Mouse (Mus musculus) stomach, embryonic 14.5 days (tissue): Measurements from ENCODE around the gene Ppard. TPM values are rescaled to one million over a fixed set of nuclear protein-coding genes. Genes with fewer than 3 reads are reported as not detected.
"Not testable (repeated sequence)": the region's sequence is repeated elsewhere in the genome, so short reads cannot be mapped to it uniquely, and the experiment has no call there.

Experiments used
- ATAC-seq: fragments of 200-750 bp; cut with Nextera tagmentation; 2 replicates; pipeline ENCODE4 v1.8.0; 2017; ENCODE audit warnings: low read depth, moderate TSS enrichment; ENCODE audit not compliant: insufficient number of reproducible peaks, insufficient read depth, low FRiP score
- H3K27ac ChIP-seq: fragments of 300-500 bp; sonication (generic); 2 replicates; pipeline ENCODE4 v1.5.1; 2014; ENCODE audit warnings: mild to moderate bottlenecking, low read length, moderate library complexity, mixed read lengths
- H3K27me3 ChIP-seq: fragments of 300-500 bp; sonication (generic); 2 replicates; pipeline ENCODE4 v1.6.1; 2014; ENCODE audit warnings: low read length, control low read depth, mixed read lengths; ENCODE audit not compliant: control insufficient read depth, insufficient read depth
- H3K36me3 ChIP-seq: fragments of 300-500 bp; sonication (generic); 2 replicates; pipeline ENCODE4 v1.6.1; 2014; ENCODE audit warnings: mild to moderate bottlenecking, control low read depth, low read length, moderate library complexity, mixed read lengths; ENCODE audit not compliant: control insufficient read depth, insufficient read depth
- H3K4me1 ChIP-seq: fragments of 300-500 bp; sonication (generic); 2 replicates; pipeline ENCODE4 v1.6.1; 2014; ENCODE audit warnings: low read length, control low read depth, mixed read lengths; ENCODE audit not compliant: control insufficient read depth, insufficient read depth
- H3K4me2 ChIP-seq: fragments of 300-500 bp; sonication (generic); replicated peaks from 2 replicates; pipeline ENCODE4 v1.6.1; 2014; ENCODE audit warnings: low read depth, low read length, control low read depth
- H3K4me3 ChIP-seq: fragments of 300-500 bp; sonication (generic); 2 replicates; pipeline ENCODE4 v1.5.1; 2014; ENCODE audit warnings: low read depth, low read length, control low read depth
- H3K9ac ChIP-seq: fragments of 300-500 bp; sonication (generic); replicated peaks from 2 replicates; pipeline ENCODE4 v1.6.1; 2014; ENCODE audit warnings: low read depth, mild to moderate bottlenecking, control low read depth, low read length, moderate library complexity, mixed read lengths
- H3K9me3 ChIP-seq: fragments of 300-500 bp; sonication (generic); 2 replicates; pipeline ENCODE4 v1.6.1; 2016; ENCODE audit warnings: low read depth, low read length, control low read depth; ENCODE audit not compliant: control insufficient read depth
- WGBS: fragments of 180-500 bp; shearing (Covaris S2); extraction: QIAGEN DNeasy Blood & Tissue Kit; methylation state at CpG from one replicate; pipeline ENCODE4 v1.1.7; 2014; 5-methylcytosine and 5-hydroxymethylcytosine counted together
- polyA plus RNA-seq: library from polyadenylated mRNA; unstranded; fragments of >200 nt; fragmentation: Nextera tagmentation; extraction: Ambion mirVana; gene quantifications from 2 replicates; pipeline ENCODE4 v1.2.1, GENCODE M21; 2014

Gene Ppard
- polyA plus RNA-seq, 1 experiment from 2014 or later, result 3.4 TPM

DNA sequence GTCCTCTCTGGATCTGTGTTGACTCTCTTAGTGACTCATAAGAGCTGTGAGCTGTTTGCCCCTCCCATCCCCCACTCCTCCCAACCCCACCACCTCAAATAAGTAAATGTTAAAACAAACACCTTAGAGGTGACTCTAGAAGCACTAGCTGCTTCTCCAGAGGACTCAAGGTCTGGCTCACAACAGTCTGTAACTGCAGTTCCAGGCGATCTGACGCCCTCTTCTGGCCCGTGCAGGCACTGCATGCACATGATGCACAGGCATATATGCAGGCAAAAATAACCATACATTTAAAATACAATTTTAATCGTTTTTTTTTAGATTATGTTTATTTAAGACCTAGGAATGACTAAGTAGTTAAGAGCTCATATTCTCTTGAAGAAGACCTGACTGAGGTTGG, 19.3 kb upstream of the Ppard start:
- Histone ChIP-seq H3K36me3 (no peaks in the 10 kb centered on the region), H3K4me3 (no peak overlapping the region), H3K9me3 (no peaks in the 10 kb centered on the region), H3K9ac (no peak overlapping the region), H3K27ac (no peak overlapping the region), H3K4me2 (no peak overlapping the region), H3K4me1 (peaks cover 14% of the 10 kb centered on the region; the same call in 1 of the 2 replicates), H3K27me3 (no peaks in the 10 kb centered on the region)
- peak; percentile 28; the same call in 1 of the 2 replicates for ATAC-seq
- WGBS, result 24% methylated on average over 4 of the region's 4 CpGs

GRCm38 (mm10) chr17:28216791-28217190, 15.7 kb upstream of the Ppard start:
- WGBS, result 84% methylated on average over 9 of the region's 9 CpGs
- ATAC-seq, result no peak
- peaks cover 10% of the 10 kb centered on the region; the same call in 1 of the 2 replicates for H3K4me1 ChIP-seq
- H3K27ac ChIP-seq, result no peak overlapping the region
- H3K4me2 ChIP-seq, result no peak overlapping the region
- H3K36me3 ChIP-seq, result no peaks in the 10 kb centered on the region
- no peaks in the 10 kb centered on the region for H3K27me3 ChIP-seq
- no peaks in the 10 kb centered on the region for H3K9me3 ChIP-seq
- H3K9ac ChIP-seq, result no peak overlapping the region
- H3K4me3 ChIP-seq, result no peak overlapping the region

GRCm38 (mm10) chr17:28217721-28218649, 14.5 kb upstream of the Ppard start:
- Histone ChIP-seq H3K4me1 (peaks cover 8% of the 10 kb centered on the region; the same call in 1 of the 2 replicates), H3K36me3 (no peaks in the 10 kb centered on the region), H3K4me2 (no peak overlapping the region), H3K9ac (no peak overlapping the region), H3K9me3 (no peaks in the 10 kb centered on the region), H3K4me3 (no peak overlapping the region), H3K27me3 (no peaks in the 10 kb centered on the region), H3K27ac (no peak overlapping the region)
- ATAC-seq, result no peak
- 27% methylated on average over 23 of the region's 23 CpGs for WGBS

DNA sequence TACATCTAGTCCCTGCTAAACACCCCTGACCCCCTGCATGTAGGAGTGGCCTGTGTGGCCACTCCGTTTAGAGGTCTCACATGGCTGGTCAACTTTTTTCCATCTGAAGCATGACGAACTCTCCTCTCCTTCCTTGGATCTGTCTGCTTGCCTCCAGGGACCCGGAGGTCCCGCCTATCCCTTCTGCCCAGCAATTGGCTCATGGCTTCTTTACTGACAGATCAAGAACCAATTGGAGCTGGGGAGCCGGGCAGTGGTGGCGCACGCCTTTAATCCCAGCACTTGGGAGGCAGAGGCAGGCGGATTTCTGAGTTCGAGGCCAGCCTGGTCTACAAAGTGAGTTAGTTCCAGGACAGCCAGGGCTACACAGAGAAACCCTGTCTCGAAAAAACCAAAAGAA, 10.0 kb upstream of the Ppard start:
- not testable (repeated sequence) for H3K4me2 ChIP-seq, ATAC-seq, H3K9me3 ChIP-seq, H3K9ac ChIP-seq, H3K27me3 ChIP-seq, H3K27ac ChIP-seq, H3K36me3 ChIP-seq, H3K4me3 ChIP-seq
- H3K4me1 ChIP-seq, result peaks cover 12% of the 10 kb centered on the region; the same call in 1 of the 2 replicates
- WGBS, result 93% methylated on average over 10 of the region's 10 CpGs

- Histone ChIP-seq H3K4me3 (peak overlapping the region; percentile 49), H3K9ac (peak overlapping the region; percentile 58), H3K4me1 (peaks cover 4% of the 10 kb centered on the region; the same call in 1 of the 2 replicates), H3K36me3 (no peaks in the 10 kb centered on the region), H3K4me2 (peak overlapping the region; percentile 99), H3K9me3 (no peaks in the 10 kb centered on the region), H3K27ac (peak overlapping the region; percentile 88), H3K27me3 (no peaks in the 10 kb centered on the region)
- ATAC-seq, result peak; percentile 93
- WGBS, result 2% methylated on average over 46 of the region's 46 CpGs
Measured at GRCm38 (mm10) chr17:28223561-28224391, 8.7 kb upstream of the Ppard start.

- WGBS, result 79% methylated on average over 10 of the region's 10 CpGs
- ATAC-seq, result no peak
- no peaks in the 10 kb centered on the region for H3K9me3 ChIP-seq
- no peaks in the 10 kb centered on the region for H3K27me3 ChIP-seq
- no peak overlapping the region for H3K4me3 ChIP-seq
- no peak overlapping the region; the same call in 1 of the 2 replicates for H3K27ac ChIP-seq
- no peaks in the 10 kb centered on the region for H3K36me3 ChIP-seq
- H3K4me2 ChIP-seq, result no peak overlapping the region
- peaks cover 4% of the 10 kb centered on the region; the same call in 1 of the 2 replicates for H3K4me1 ChIP-seq
- H3K9ac ChIP-seq, result no peak overlapping the region
Measured at GRCm38 (mm10) chr17:28224615-28225014, 7.9 kb upstream of the Ppard start.

DNA sequence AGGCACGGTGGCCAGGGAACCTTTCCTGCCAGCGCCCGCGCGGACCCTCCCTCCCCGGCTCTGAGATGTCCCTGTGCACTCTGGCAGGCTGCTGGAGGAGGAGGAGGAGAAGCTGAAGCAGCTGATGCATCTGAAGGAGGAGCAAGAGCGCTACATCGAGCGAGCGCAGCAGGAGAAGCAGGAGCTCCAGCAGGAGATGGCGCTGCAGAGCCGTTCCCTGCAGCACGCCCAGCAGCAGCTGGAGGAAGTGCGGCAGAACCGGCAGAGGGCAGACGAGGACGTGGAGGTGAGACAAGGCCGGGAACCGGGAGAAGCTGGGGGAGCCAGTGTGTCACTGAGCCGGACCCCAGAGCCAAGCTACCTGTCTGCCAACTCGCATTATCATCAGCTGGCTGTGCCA, 6.5 kb upstream of the Ppard start:
- Histone ChIP-seq H3K4me1 (peaks cover 4% of the 10 kb centered on the region; the same call in 1 of the 2 replicates), H3K9ac (no peak overlapping the region), H3K27ac (no peak overlapping the region), H3K36me3 (no peaks in the 10 kb centered on the region), H3K4me2 (peak overlapping the region; percentile 42), H3K9me3 (no peaks in the 10 kb centered on the region), H3K27me3 (no peaks in the 10 kb centered on the region), H3K4me3 (peak overlapping the region; percentile 15; the same call in 1 of the 2 replicates)
- WGBS, result 0% methylated on average over 21 of the region's 21 CpGs
- ATAC-seq, result peak; percentile 39; the same call in 1 of the 2 replicates

DNA sequence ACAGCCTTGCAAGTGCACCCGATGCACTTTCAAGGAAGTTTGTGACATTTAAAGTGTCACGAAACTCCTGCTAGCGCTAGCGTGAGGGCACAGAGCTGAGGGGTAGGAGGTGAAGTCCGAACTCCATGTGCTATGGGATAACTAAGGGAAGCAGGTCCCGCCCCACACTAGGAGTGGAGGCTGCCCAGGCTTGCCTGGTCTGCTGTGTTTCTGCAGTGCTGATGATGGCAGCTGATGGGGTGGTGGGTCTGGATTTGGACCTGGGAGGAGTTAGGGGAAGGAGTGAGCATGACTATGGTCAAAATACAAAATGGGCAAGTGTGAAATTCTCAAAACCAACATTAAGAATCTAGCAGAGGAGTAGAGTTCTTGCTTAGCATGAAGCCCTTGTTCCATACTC, 2.0 kb upstream of the Ppard start:
- WGBS, result 72% methylated on average over 6 of the region's 6 CpGs

More for the DNA sequence above, 2.0 kb upstream of the Ppard start:
- ATAC-seq, result no peak
- H3K4me1 ChIP-seq, result peaks cover 9% of the 10 kb centered on the region; the same call in 1 of the 2 replicates
- no peak overlapping the region for H3K4me2 ChIP-seq
- H3K4me3 ChIP-seq, result no peak overlapping the region
- no peak overlapping the region for H3K9ac ChIP-seq
- H3K9me3 ChIP-seq, result no peaks in the 10 kb centered on the region
- H3K27me3 ChIP-seq, result no peaks in the 10 kb centered on the region
- H3K36me3 ChIP-seq, result no peaks in the 10 kb centered on the region
- no peak overlapping the region for H3K27ac ChIP-seq
